Mouse (Mus musculus): ENCODE measurements at regions not wholly inside any gene's neighbourhood (a gene's known extent, or its start where the extent isn't known, plus 50 kb on each side); places are given as distances from the start of the nearest gene placed in this dataset.

GRCm38 (mm10) chr13:28544003-28544818 is 286.9 kb downstream of the Gm11361 start:
- ATAC-seq (ENCODE audit: low read depth), result no peak
- Histone ChIP-seq H3K36me3 (ENCODE audit: control insufficient read depth, insufficient read depth) (no peaks in the 10 kb centered on the region), H3K4me2 (ENCODE audit: low read depth, low read length) (no peak overlapping the region), H3K27ac (ENCODE audit: low read length) (no peak overlapping the region), H3K9me3 (replicated peaks; ENCODE audit: control insufficient read depth, low read length) (no peaks in the 10 kb centered on the region), H3K4me1 (ENCODE audit: control insufficient read depth, low read depth, low read length) (no peaks in the 10 kb centered on the region), H3K9ac (ENCODE audit: low read depth, low read length) (no peak overlapping the region), H3K27me3 (ENCODE audit: control insufficient read depth, insufficient read depth, low read depth, low read length) (no peaks in the 10 kb centered on the region), H3K4me3 (ENCODE audit: low read depth, low read length) (no peak overlapping the region)
- WGBS (ENCODE audit: insufficient replicate concordance), result 64% methylated on average over 15 of the region's 17 CpGs

GRCm38 (mm10) chr13:28541607-28542006 is 284.3 kb downstream of the Gm11361 start:
- Histone ChIP-seq H3K27me3 (ENCODE audit: control insufficient read depth, insufficient read depth, low read depth, low read length) (no peaks in the 10 kb centered on the region), H3K9ac (ENCODE audit: low read depth, low read length) (no peak overlapping the region), H3K36me3 (ENCODE audit: control insufficient read depth, insufficient read depth) (no peaks in the 10 kb centered on the region), H3K4me1 (ENCODE audit: control insufficient read depth, low read depth, low read length) (no peaks in the 10 kb centered on the region), H3K4me2 (ENCODE audit: low read depth, low read length) (no peak overlapping the region), H3K27ac (ENCODE audit: low read length) (no peak overlapping the region), H3K9me3 (replicated peaks; ENCODE audit: control insufficient read depth, low read length) (no peaks in the 10 kb centered on the region), H3K4me3 (ENCODE audit: low read depth, low read length) (no peak overlapping the region)
- 31% methylated on average over 3 of the region's 3 CpGs for WGBS (ENCODE audit: insufficient replicate concordance)
- no peak for ATAC-seq (ENCODE audit: low read depth)

- 67% methylated on average over 1 of the region's 1 CpGs for WGBS (ENCODE audit: insufficient replicate concordance)
These were observed 275.8 kb downstream of the Gm11361 start for GRCm38 (mm10) chr13:28533080-28533479.

GRCm38 (mm10) chr13:28532278-28532677 is 274.9 kb downstream of the Gm11361 start:
- ATAC-seq (ENCODE audit: low read depth), result peak; percentile 88
- Histone ChIP-seq H3K27ac (ENCODE audit: low read length) (no peak overlapping the region), H3K4me3 (ENCODE audit: low read depth, low read length) (no peak overlapping the region), H3K36me3 (ENCODE audit: control insufficient read depth, insufficient read depth) (no peaks in the 10 kb centered on the region), H3K4me2 (ENCODE audit: low read depth, low read length) (no peak overlapping the region), H3K27me3 (ENCODE audit: control insufficient read depth, insufficient read depth, low read depth, low read length) (no peaks in the 10 kb centered on the region), H3K9ac (ENCODE audit: low read depth, low read length) (no peak overlapping the region), H3K4me1 (ENCODE audit: control insufficient read depth, low read depth, low read length) (no peaks in the 10 kb centered on the region; the same call in 1 of the 2 replicates), H3K9me3 (replicated peaks; ENCODE audit: control insufficient read depth, low read length) (no peaks in the 10 kb centered on the region)
- 53% methylated on average over 3 of the region's 3 CpGs for WGBS (ENCODE audit: insufficient replicate concordance)

More at GRCm38 (mm10) chr13:28533080-28533479, 275.8 kb downstream of the Gm11361 start:
- no peak overlapping the region for H3K4me2 ChIP-seq (ENCODE audit: low read depth, low read length)
- H3K27ac ChIP-seq (ENCODE audit: low read length), result no peak overlapping the region
- no peak overlapping the region for H3K9ac ChIP-seq (ENCODE audit: low read depth, low read length)
- no peaks in the 10 kb centered on the region for H3K27me3 ChIP-seq (ENCODE audit: control insufficient read depth, insufficient read depth, low read depth, low read length)
- H3K4me3 ChIP-seq (ENCODE audit: low read depth, low read length), result no peak overlapping the region
- no peak for ATAC-seq (ENCODE audit: low read depth)
- no peaks in the 10 kb centered on the region for H3K36me3 ChIP-seq (ENCODE audit: control insufficient read depth, insufficient read depth)
- H3K9me3 ChIP-seq (replicated peaks; ENCODE audit: control insufficient read depth, low read length), result no peaks in the 10 kb centered on the region
- no peaks in the 10 kb centered on the region; the same call in 1 of the 2 replicates for H3K4me1 ChIP-seq (ENCODE audit: control insufficient read depth, low read depth, low read length)

GRCm38 (mm10) chr13:28531534-28531999 is 274.2 kb downstream of the Gm11361 start:
- Histone ChIP-seq H3K9me3 (replicated peaks; ENCODE audit: control insufficient read depth, low read length) (no peaks in the 10 kb centered on the region), H3K27ac (ENCODE audit: low read length) (no peak overlapping the region), H3K4me3 (ENCODE audit: low read depth, low read length) (no peak overlapping the region), H3K4me2 (ENCODE audit: low read depth, low read length) (no peak overlapping the region), H3K9ac (ENCODE audit: low read depth, low read length) (no peak overlapping the region), H3K36me3 (ENCODE audit: control insufficient read depth, insufficient read depth) (no peaks in the 10 kb centered on the region), H3K27me3 (ENCODE audit: control insufficient read depth, insufficient read depth, low read depth, low read length) (no peaks in the 10 kb centered on the region), H3K4me1 (ENCODE audit: control insufficient read depth, low read depth, low read length) (no peaks in the 10 kb centered on the region; the same call in 1 of the 2 replicates)
- ATAC-seq (ENCODE audit: low read depth), result no peak
- WGBS (ENCODE audit: insufficient replicate concordance), result 67% methylated on average over 5 of the region's 5 CpGs

GRCm38 (mm10) chr13:28530947-28531346 is 273.6 kb downstream of the Gm11361 start:
- WGBS (ENCODE audit: insufficient replicate concordance), result 63% methylated on average over 3 of the region's 3 CpGs
- Histone ChIP-seq H3K27ac (ENCODE audit: low read length) (no peak overlapping the region), H3K4me1 (ENCODE audit: control insufficient read depth, low read depth, low read length) (no peaks in the 10 kb centered on the region; the same call in 1 of the 2 replicates), H3K4me3 (ENCODE audit: low read depth, low read length) (no peak overlapping the region), H3K9ac (ENCODE audit: low read depth, low read length) (no peak overlapping the region), H3K27me3 (ENCODE audit: control insufficient read depth, insufficient read depth, low read depth, low read length) (no peaks in the 10 kb centered on the region), H3K4me2 (ENCODE audit: low read depth, low read length) (no peak overlapping the region), H3K36me3 (ENCODE audit: control insufficient read depth, insufficient read depth) (no peaks in the 10 kb centered on the region), H3K9me3 (replicated peaks; ENCODE audit: control insufficient read depth, low read length) (no peaks in the 10 kb centered on the region)
- ATAC-seq (ENCODE audit: low read depth), result no peak

- Histone ChIP-seq H3K9ac (ENCODE audit: low read depth, low read length) (no peak overlapping the region), H3K27me3 (ENCODE audit: control insufficient read depth, insufficient read depth, low read depth, low read length) (no peaks in the 10 kb centered on the region), H3K9me3 (replicated peaks; ENCODE audit: control insufficient read depth, low read length) (no peaks in the 10 kb centered on the region), H3K36me3 (ENCODE audit: control insufficient read depth, insufficient read depth) (no peaks in the 10 kb centered on the region), H3K27ac (ENCODE audit: low read length) (no peak overlapping the region), H3K4me2 (ENCODE audit: low read depth, low read length) (no peak overlapping the region), H3K4me3 (ENCODE audit: low read depth, low read length) (no peak overlapping the region), H3K4me1 (ENCODE audit: control insufficient read depth, low read depth, low read length) (no peaks in the 10 kb centered on the region; the same call in 1 of the 2 replicates)
- ATAC-seq (ENCODE audit: low read depth), result no peak
- WGBS (ENCODE audit: insufficient replicate concordance), result 65% methylated on average over 4 of the region's 4 CpGs
These were observed 271.7 kb downstream of the Gm11361 start for GRCm38 (mm10) chr13:28528898-28529511.

GRCm38 (mm10) chr13:28526299-28526698 is 269.0 kb downstream of the Gm11361 start:
- 72% methylated on average over 1 of the region's 1 CpGs for WGBS (ENCODE audit: insufficient replicate concordance)
- no peak for ATAC-seq (ENCODE audit: low read depth)
- Histone ChIP-seq H3K27ac (ENCODE audit: low read length) (no peak overlapping the region), H3K9ac (ENCODE audit: low read depth, low read length) (no peak overlapping the region), H3K4me1 (ENCODE audit: control insufficient read depth, low read depth, low read length) (no peaks in the 10 kb centered on the region; the same call in 1 of the 2 replicates), H3K9me3 (replicated peaks; ENCODE audit: control insufficient read depth, low read length) (no peaks in the 10 kb centered on the region), H3K4me2 (ENCODE audit: low read depth, low read length) (no peak overlapping the region), H3K36me3 (ENCODE audit: control insufficient read depth, insufficient read depth) (no peaks in the 10 kb centered on the region), H3K4me3 (ENCODE audit: low read depth, low read length) (no peak overlapping the region), H3K27me3 (ENCODE audit: control insufficient read depth, insufficient read depth, low read depth, low read length) (no peaks in the 10 kb centered on the region)

- Histone ChIP-seq H3K27me3 (ENCODE audit: control insufficient read depth, insufficient read depth, low read depth, low read length) (no peaks in the 10 kb centered on the region), H3K4me1 (ENCODE audit: control insufficient read depth, low read depth, low read length) (no peaks in the 10 kb centered on the region; the same call in 1 of the 2 replicates), H3K27ac (ENCODE audit: low read length) (no peak overlapping the region), H3K4me2 (ENCODE audit: low read depth, low read length) (no peak overlapping the region), H3K9me3 (replicated peaks; ENCODE audit: control insufficient read depth, low read length) (no peaks in the 10 kb centered on the region), H3K9ac (ENCODE audit: low read depth, low read length) (no peak overlapping the region), H3K4me3 (ENCODE audit: low read depth, low read length) (no peak overlapping the region), H3K36me3 (ENCODE audit: control insufficient read depth, insufficient read depth) (no peaks in the 10 kb centered on the region)
- 71% methylated on average over 3 of the region's 3 CpGs for WGBS (ENCODE audit: insufficient replicate concordance)
- no peak for ATAC-seq (ENCODE audit: low read depth)
These were observed 267.1 kb downstream of the Gm11361 start for GRCm38 (mm10) chr13:28524411-28524810.
